Mouse (Mus musculus) midbrain, embryonic 10.5 days (tissue): ENCODE measurements at regions not wholly inside any gene's neighbourhood (a gene's known extent, or its start where the extent isn't known, plus 50 kb on each side); places are given as distances from the start of the nearest gene placed in this dataset.
A peak's percentile ranks its signal among the peaks of the same experiment; 100 is the strongest.

Source experiments
- DNase-seq: peaks from one replicate; pipeline ENCODE4 v3.0.0-alpha.2; 2017; ENCODE audit warnings: low spot score
- H3K27ac ChIP-seq: fragments of 300-500 bp; sonication (generic); replicated peaks from 2 replicates; pipeline ENCODE4 v1.5.1; 2016; ENCODE audit warnings: mild to moderate bottlenecking
- H3K27me3 ChIP-seq: fragments of 300-500 bp; sonication (generic); 2 replicates; pipeline ENCODE4 v1.6.1; 2016; ENCODE audit warnings: low read depth, mild to moderate bottlenecking; ENCODE audit not compliant: poor library complexity, severe bottlenecking
- H3K36me3 ChIP-seq: fragments of 300-500 bp; sonication (generic); 2 replicates; pipeline ENCODE4 v1.6.1; 2016; ENCODE audit warnings: mild to moderate bottlenecking, moderate library complexity
- H3K4me1 ChIP-seq: fragments of 300-500 bp; sonication (generic); 2 replicates; pipeline ENCODE4 v1.6.1; 2016
- H3K4me3 ChIP-seq: fragments of 300-500 bp; sonication (generic); 2 replicates; pipeline ENCODE4 v1.5.1; 2016; ENCODE audit warnings: mild to moderate bottlenecking, moderate library complexity
- H3K9me3 ChIP-seq: fragments of 300-500 bp; sonication (generic); replicated peaks from 2 replicates; pipeline ENCODE4 v1.6.1; 2016; ENCODE audit warnings: mild to moderate bottlenecking
- WGBS: fragments of 180-500 bp; shearing (Covaris S2); methylation state at CpG from one replicate; pipeline ENCODE4 v1.1.7; 2016; 5-methylcytosine and 5-hydroxymethylcytosine counted together

DNA sequence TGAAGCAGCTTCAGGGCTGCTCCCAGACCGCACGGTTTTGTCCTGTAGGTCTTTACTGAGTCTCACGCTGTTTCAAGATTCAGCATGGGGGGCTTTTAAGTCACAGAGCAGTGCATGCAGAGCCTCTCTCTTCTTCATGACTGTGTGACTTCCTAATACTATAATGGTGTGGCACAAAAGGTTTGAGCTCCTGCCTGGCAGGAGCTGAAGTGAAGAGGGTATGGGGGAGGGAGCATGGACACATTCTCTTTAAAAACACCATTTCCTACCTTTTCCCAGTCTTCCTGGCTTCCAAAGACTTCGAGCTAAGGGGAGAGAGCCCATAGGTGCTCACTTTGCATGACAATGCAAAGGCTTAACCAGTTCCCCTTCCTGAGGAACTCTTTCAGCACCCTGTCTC is 934.9 kb upstream of the Gm5150 start:
- 4% methylated on average over 4 of the region's 4 CpGs for WGBS
- peak overlapping the region; percentile 46; the same call in 1 of the 2 replicates for H3K27ac ChIP-seq

DNA sequence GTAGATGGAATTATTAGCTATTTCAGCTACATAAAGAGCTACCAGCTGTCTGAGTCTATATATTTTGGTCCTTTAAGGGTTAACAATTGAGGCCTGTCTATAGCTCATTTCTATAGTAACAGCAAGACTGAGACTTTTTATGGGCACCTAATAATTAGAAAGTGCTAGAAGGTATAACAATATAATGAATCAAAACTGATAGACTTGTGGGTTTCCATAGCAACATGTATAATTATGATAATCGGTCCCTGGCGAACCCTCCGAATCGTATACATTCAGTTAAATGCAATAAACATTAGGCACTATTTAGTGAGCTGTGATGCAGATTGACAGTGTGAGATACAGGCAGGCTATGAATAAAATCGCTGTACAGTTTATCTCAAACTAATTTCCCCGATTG is 933.3 kb upstream of the Gm5150 start:
- DNase-seq = no peak

More for the DNA sequence above, 934.9 kb upstream of the Gm5150 start:
- no peaks in the 10 kb centered on the region for H3K36me3 ChIP-seq
- H3K4me1 ChIP-seq = peaks cover 29% of the 10 kb centered on the region
- no peak for DNase-seq
- H3K9me3 ChIP-seq = no peaks in the 10 kb centered on the region
- no peak overlapping the region for H3K4me3 ChIP-seq
- H3K27me3 ChIP-seq = no peaks in the 10 kb centered on the region

DNA sequence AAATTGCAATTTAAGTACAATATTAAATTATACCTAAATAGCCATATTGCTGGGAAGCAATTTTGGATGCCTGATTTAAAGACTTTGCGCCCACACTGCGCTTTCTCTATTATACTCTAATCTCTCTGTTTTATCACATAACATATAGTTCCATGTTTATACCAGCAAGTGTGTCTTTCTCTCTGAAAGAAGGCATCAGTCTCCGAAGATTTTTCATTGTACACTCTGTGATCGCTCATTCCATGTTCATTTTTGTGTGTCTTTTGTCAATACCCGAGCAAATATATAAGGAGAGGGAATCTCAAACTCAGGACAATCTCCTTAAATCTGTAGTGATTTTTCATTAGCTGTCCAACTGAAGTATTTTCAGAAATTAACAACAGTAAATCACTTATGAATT is 932.9 kb upstream of the Gm5150 start:
- H3K4me3 ChIP-seq = no peak overlapping the region
- no peaks in the 10 kb centered on the region for H3K9me3 ChIP-seq
- H3K4me1 ChIP-seq = peaks cover 29% of the 10 kb centered on the region
- 94% methylated on average over 5 of the region's 5 CpGs for WGBS
- no peaks in the 10 kb centered on the region for H3K36me3 ChIP-seq
- H3K27ac ChIP-seq = peak overlapping the region; percentile 69; the same call in 1 of the 2 replicates
- no peak for DNase-seq
- H3K27me3 ChIP-seq = no peaks in the 10 kb centered on the region

More for the DNA sequence above, 933.3 kb upstream of the Gm5150 start:
- Histone ChIP-seq H3K4me3 (no peak overlapping the region), H3K36me3 (no peaks in the 10 kb centered on the region), H3K27ac (no peak overlapping the region), H3K9me3 (no peaks in the 10 kb centered on the region), H3K27me3 (no peaks in the 10 kb centered on the region), H3K4me1 (peaks cover 29% of the 10 kb centered on the region)
- 85% methylated on average over 6 of the region's 6 CpGs for WGBS

DNA sequence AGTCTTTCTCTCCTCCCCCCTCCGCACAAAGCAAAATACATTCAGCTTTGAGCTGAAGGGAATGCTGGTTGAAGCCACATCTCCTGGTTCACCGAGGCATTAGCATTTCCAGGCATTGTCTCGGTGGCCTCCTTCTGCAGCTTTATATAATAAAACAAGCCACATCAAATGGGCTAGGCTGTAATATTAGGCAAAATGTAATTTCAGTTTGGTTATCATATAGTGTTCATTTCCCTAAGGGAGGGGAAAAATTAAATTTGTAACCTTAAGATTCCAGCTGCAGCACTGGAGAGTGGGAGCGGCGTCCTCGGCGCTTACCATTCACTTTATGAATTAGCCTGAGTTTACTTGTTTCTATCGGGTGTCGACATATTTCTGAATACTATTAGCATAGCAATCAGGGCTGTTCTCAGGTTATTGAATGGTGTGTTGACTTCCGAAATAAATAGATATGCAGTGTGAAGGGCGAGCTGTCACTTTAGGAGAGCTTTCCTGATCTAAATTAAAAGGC is 932.3 kb upstream of the Gm5150 start:
- H3K36me3 ChIP-seq = no peaks in the 10 kb centered on the region
- H3K27ac ChIP-seq = peak overlapping the region; percentile 69
- 62% methylated on average over 11 of the region's 11 CpGs for WGBS
- DNase-seq = no peak
- no peak overlapping the region for H3K4me3 ChIP-seq
- H3K27me3 ChIP-seq = no peaks in the 10 kb centered on the region
- H3K4me1 ChIP-seq = peaks cover 30% of the 10 kb centered on the region
- no peaks in the 10 kb centered on the region for H3K9me3 ChIP-seq

DNA sequence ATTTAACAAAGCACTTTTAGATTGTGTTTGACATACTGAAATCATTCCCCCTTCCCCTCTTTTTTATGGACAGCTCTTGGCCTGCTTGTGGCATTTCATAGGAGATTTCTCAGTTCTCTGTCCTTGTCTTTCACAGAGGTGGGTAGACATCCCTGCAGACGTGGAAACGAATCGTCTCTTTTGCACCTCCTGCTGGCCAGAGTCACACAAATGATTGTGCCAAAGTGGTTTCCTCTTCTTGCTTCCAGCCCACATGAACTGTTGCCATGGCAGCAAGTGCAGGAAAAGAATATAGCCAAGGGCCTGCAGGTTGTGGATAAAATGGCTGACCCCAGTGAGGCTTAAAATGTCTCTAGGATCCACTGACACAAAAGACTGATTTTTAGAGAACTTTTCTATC is 924.1 kb upstream of the Gm5150 start:
- 50% methylated on average over 3 of the region's 3 CpGs for WGBS
- 0 out of 2 replicates have a peak, but pooled peaks cover 7% of the 10 kb centered on the region for H3K4me1 ChIP-seq
- no peaks in the 10 kb centered on the region for H3K9me3 ChIP-seq
- H3K27me3 ChIP-seq = no peaks in the 10 kb centered on the region
- DNase-seq = peak; percentile 60
- no peak overlapping the region for H3K27ac ChIP-seq
- no peaks in the 10 kb centered on the region for H3K36me3 ChIP-seq
- H3K4me3 ChIP-seq = no peak overlapping the region

DNA sequence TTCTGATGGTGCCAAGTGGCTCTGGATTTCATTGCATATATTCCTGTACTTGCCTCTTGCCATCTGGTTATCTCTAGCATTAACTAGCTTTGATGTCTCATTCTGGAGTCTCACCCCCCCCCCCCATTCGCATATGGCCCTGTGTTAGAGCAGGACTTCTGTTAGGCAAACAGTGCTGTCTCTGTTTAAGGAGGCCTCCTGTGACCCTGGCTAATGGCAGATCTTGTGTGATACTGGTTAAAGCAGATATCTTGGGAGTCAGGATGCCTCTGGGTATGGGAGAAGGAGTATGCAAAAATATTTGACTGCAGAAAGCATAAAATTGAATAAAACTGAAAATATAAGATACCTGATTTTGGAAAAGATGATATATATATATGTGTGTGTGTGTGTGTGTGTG is 923.6 kb upstream of the Gm5150 start:
- Histone ChIP-seq H3K4me3 (no peak overlapping the region), H3K36me3 (no peaks in the 10 kb centered on the region), H3K27ac (no peak overlapping the region), H3K9me3 (no peaks in the 10 kb centered on the region), H3K4me1 (0 out of 2 replicates have a peak, but pooled peaks cover 7% of the 10 kb centered on the region), H3K27me3 (no peaks in the 10 kb centered on the region)
- WGBS = 87% methylated on average over 1 of the region's 1 CpGs
- no peak for DNase-seq

DNA sequence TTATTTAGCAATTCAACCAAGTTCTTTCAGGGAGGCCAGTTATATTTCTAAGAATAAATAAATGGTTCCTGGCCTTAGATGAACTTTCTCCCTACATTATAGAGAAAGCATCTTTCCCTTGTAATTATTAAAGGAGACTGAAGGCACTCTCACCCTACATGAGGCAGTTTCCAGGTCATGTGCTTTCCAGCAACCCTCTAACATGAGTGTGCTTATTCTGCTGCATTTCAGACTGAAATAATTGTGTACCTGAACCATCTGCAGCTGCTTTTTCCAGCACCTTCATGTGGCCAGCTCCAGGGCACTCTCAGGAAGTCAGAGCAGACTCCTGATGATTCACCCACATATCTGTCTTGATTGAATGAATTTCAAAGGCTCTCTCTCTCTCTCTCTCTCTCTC is 917.8 kb upstream of the Gm5150 start:
- Histone ChIP-seq H3K36me3 (no peaks in the 10 kb centered on the region), H3K9me3 (no peaks in the 10 kb centered on the region), H3K27ac (no peak overlapping the region), H3K27me3 (no peaks in the 10 kb centered on the region), H3K4me3 (no peak overlapping the region), H3K4me1 (no peaks in the 10 kb centered on the region; the same call in 1 of the 2 replicates)
- DNase-seq = no peak

DNA sequence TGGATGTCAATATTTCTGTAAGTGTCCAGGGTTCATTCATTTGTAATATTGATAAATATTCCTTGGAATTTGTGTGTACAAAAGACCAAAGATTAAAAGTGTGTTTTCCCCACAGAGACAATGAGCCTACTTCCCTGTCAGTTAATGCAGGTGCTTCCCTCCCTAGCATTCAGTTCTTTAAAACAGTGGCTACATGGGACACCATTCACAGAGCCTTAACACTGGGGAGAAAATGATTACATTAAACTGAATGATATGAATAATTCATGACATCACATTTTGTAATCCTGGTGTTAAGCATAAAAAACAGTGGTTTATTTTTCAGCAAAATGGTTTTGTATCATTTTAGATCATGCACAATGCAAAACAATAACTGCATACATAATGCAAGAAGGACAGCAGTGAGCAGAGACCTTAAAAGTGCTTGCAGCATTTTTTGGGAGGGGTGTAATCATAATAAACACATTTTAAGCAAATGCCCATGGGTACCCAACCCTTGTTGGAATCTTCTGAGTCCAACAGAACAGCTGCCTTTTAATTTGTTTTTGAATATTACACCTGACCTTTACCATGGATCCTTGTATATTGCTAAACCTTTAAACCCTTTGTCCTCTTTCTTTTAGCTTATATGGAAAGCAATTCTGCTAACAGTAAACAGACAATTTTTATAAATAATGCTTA is 917.1 kb upstream of the Gm5150 start:
- no peaks in the 10 kb centered on the region for H3K9me3 ChIP-seq
- H3K4me3 ChIP-seq = no peak overlapping the region
- no peaks in the 10 kb centered on the region for H3K27me3 ChIP-seq
- H3K27ac ChIP-seq = no peak overlapping the region
- no peaks in the 10 kb centered on the region for H3K36me3 ChIP-seq
- no peak for DNase-seq
- H3K4me1 ChIP-seq = no peaks in the 10 kb centered on the region; the same call in 1 of the 2 replicates

DNA sequence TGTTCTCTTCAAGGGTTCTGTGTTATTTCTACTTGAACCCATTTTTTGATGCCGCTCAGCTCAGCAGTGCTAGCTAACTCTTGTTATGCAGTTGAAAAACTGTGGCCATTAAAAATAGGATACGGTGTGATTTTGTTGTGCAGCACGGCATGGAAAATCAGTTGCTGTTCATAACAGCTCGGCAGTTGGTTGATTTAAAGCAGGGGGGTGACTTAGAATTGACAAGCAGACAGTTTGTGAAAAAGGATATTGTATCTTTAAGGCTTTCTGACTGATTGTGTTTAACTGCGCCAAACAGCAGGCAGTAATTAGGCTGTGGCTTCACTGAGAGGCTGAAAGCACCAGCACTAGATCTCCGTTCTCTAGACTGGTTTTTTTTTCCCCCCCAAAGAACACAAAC is 915.1 kb upstream of the Gm5150 start:
- Histone ChIP-seq H3K27me3 (no peaks in the 10 kb centered on the region), H3K4me1 (no peaks in the 10 kb centered on the region; the same call in 1 of the 2 replicates), H3K36me3 (no peaks in the 10 kb centered on the region), H3K4me3 (no peak overlapping the region), H3K27ac (no peak overlapping the region), H3K9me3 (no peaks in the 10 kb centered on the region)
- WGBS = 66% methylated on average over 6 of the region's 6 CpGs
- no peak for DNase-seq

DNA sequence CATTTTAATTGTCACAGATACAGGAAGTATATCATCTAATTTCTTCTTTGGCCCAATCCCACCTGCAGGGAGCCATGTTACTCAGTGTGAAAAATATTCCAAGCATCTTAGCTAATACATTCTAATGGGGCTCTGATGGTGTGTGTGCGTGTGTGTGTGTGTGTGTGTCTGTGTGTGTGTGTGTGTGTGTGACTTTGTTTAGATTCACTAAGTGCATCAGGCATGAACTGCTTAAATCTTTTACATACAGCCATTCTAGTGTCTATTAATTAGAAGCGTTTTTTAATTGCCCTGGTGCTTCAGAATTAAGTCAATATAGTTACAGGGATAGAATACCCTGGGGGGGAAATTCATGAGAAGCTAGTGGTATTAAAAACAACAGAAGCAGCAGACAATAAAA is 912.1 kb upstream of the Gm5150 start:
- Histone ChIP-seq H3K4me3 (no peak overlapping the region), H3K4me1 (no peaks in the 10 kb centered on the region; the same call in 1 of the 2 replicates), H3K36me3 (no peaks in the 10 kb centered on the region), H3K27ac (no peak overlapping the region), H3K9me3 (no peaks in the 10 kb centered on the region), H3K27me3 (no peaks in the 10 kb centered on the region)
- DNase-seq = no peak
- WGBS = 78% methylated on average over 2 of the region's 2 CpGs

DNA sequence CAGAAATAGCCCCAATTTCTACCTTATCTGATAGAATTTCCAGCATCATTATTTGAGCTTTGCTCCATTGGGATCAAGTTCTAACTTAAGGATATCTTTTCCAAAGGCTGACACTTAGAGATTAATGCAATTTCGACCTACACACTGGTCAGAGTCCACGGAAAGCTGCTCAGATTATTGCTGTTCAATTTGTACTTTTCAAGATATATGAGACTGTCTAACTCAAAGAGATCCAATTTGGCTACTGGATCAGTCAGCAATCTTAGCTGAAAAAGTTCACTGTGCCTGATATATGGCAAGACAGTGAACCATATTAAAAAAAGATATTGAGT is 909.8 kb upstream of the Gm5150 start:
- Histone ChIP-seq H3K9me3 (no peaks in the 10 kb centered on the region), H3K4me1 (no peaks in the 10 kb centered on the region), H3K36me3 (no peaks in the 10 kb centered on the region), H3K27me3 (no peaks in the 10 kb centered on the region), H3K4me3 (no peak overlapping the region), H3K27ac (no peak overlapping the region)
- WGBS = 73% methylated on average over 2 of the region's 2 CpGs
- no peak for DNase-seq

DNA sequence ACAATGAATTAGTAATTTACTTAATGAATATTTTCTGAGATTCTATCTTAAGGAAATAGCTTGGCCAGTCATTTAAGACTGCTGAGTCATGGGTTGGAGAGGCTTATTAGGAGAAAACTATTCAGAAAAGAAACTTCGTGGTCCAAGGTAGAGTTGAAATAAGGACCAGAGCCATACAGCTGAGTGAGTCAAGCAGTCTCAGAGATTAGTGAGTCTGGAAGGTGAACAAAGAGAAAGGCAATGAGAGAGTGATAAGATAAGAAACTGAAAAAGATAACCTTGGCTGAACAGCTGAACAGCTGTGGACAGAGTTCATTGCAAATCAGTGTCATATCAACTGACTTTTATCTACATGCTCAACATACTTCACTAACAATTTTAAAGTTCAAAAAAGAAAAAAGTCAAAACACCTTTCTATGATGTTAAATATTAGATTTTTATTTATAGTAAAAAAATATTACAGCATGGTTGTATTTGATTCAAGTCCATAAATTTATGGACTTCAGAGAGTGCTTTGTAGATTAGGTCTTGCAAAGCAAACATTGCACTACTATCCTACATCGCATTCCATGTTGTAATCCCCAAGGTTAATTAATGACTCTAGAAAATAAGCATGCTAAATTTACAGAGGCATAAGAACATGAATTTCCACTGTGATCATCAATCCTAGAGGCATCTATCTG is 909.3 kb upstream of the Gm5150 start:
- Histone ChIP-seq H3K4me3 (no peak overlapping the region), H3K27me3 (no peaks in the 10 kb centered on the region), H3K9me3 (no peaks in the 10 kb centered on the region), H3K36me3 (no peaks in the 10 kb centered on the region), H3K27ac (no peak overlapping the region), H3K4me1 (no peaks in the 10 kb centered on the region)
- 86% methylated on average over 2 of the region's 2 CpGs for WGBS
- DNase-seq = no peak

DNA sequence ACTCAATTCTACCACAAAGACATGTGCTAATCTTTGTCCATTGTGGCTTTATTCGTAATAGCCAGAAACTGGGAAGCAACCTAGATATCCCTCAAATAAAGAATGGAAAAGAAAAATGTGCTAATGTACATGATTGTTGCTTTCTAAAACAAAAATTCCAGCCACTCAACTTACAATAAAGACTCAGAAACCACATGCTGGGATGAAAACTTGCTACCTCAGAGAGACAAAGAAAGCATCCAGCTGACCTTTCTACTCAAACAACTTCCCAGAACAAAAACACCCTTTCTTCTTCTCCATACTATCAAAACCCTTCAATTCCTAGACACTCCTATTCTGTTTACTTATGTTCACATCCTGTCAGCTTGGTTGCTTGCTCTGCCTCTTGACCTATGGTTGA is 881.9 kb upstream of the Gm5150 start:
- H3K36me3 ChIP-seq = no peaks in the 10 kb centered on the region
- H3K27ac ChIP-seq = no peak overlapping the region
- no peaks in the 10 kb centered on the region for H3K9me3 ChIP-seq
- 95% methylated on average over 1 of the region's 1 CpGs for WGBS
- H3K4me1 ChIP-seq = no peaks in the 10 kb centered on the region
- no peaks in the 10 kb centered on the region for H3K27me3 ChIP-seq
- no peak for DNase-seq
- H3K4me3 ChIP-seq = no peak overlapping the region
